Mouse (Mus musculus) gastrocnemius, adult 2 months (tissue): ENCODE data around the gene Jazf1. TPM values are rescaled to one million over a fixed set of nuclear protein-coding genes. Genes with fewer than 3 reads are reported as not detected.

Experiments used
- DNase-seq: peaks from one replicate; pipeline ENCODE4 v3.0.0; 2022
- H3K27ac ChIP-seq: fragments of 200-600 bp; 2 replicates; pipeline ENCODE4 v1.8.1; 2022; ENCODE audit warnings: mild to moderate bottlenecking
- H3K4me3 ChIP-seq: fragments of 200-600 bp; 2 replicates; pipeline ENCODE4 v1.8.1; 2022; ENCODE audit warnings: mild to moderate bottlenecking, moderate library complexity
- CTCF ChIP-seq: fragments of 200-600 bp; IDR thresholded peaks from 2 replicates; pipeline ENCODE4 v1.8.1; 2022; ENCODE audit warnings: antibody characterized with exemption, mild to moderate bottlenecking, moderate library complexity
- intact Hi-C: fragments of 180-260 bp; cut with DNase I; formaldehyde crosslinking; loops from one replicate; pipeline ENCODE4 v1.15.1; 2025
- long read RNA-seq, 2 experiments: library from polyadenylated mRNA; stranded (forward); transcript quantifications; one replicate each; pipeline ENCODE4 v2.0.0; 2021
- total RNA-seq, 2 experiments: library from RNA; stranded (reverse); gene quantifications; 2 replicates each; pipeline ENCODE4 v1.2.3; 2021

The Jazf1 gene
- total RNA-seq: 1 to 10 TPM in 1 of 2 experiments, under 1 TPM in 1; 0.43 to 1.1 TPM
- long read RNA-seq, experiment 1, partial matches to known transcripts: 0 of 2 reads
- long read RNA-seq, experiment 1, other reads (novel, unspliced or antisense): 0 of 2 reads
- long read RNA-seq, experiment 2: 0 reads

GRCm38 (mm10) chr6:53067989-53068874, at the start of gene Jazf1:
TSS of gene Jazf1 (minus strand) at chr6:53068631.
- TF ChIP-seq CTCF: no peak
- peak within 1 kb of the TSS; percentile 72 for H3K27ac ChIP-seq
- peak; percentile 71 for DNase-seq
- intact Hi-C loops: no loop called here
- peak within 1 kb of the TSS; percentile 89 for H3K4me3 ChIP-seq

DNA sequence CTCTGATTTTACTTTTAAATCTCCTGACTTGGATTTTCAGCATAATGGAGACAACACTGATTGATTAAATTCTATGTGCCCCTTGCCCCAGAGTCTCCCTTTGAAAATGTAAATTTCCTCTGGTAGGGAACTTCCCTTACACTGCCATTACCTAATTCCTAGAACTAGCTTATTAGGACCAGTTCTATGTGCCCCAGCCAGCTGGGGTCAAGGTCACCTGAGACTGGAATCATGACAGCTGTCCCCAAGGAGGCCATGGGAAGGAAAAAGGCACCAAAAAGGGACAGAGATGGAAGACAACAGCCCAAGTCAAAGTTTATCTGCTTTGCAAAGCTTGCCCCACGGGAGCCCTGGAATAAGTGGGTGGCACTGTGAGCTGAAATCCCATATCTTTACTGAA, 49.4 kb upstream of the Jazf1 start:
- H3K4me3 ChIP-seq: no peak overlapping the region
- no peak for TF ChIP-seq CTCF
- intact Hi-C loops: no loop called here
- H3K27ac ChIP-seq: no peak overlapping the region
- DNase-seq: no peak

GRCm38 (mm10) chr6:53086879-53087278, 18.4 kb upstream of the Jazf1 start:
- no peak for DNase-seq
- Histone ChIP-seq H3K4me3 (no peak overlapping the region), H3K27ac (no peak overlapping the region)
- intact Hi-C loops: no loop called here
- TF ChIP-seq CTCF: no peak

- Histone ChIP-seq H3K4me3 (no peak overlapping the region), H3K27ac (no peak overlapping the region)
- no peak for TF ChIP-seq CTCF
- DNase-seq: no peak
- intact Hi-C loops: no loop called here
Observed at GRCm38 (mm10) chr6:53081241-53081640, 12.8 kb upstream of the Jazf1 start.

DNA sequence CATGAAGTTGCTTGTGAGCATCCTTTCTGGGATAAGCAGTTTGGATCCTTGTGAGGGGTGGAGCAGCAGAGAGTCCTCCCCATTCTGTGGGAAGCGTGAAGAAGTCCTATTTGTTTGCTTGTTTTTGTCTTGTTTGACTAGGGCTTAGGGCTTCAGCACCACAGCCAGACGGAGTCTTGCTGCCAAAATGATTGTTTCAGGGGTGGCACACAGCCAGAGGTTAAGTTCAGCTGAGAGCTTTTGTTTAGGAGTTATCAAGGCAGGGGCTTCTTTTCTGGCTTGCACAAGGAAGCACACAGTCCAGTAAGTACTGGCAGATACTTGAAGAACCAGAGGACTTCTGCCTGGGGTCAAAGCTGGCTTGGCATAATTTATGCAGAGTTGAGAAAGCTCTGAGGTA, 10.2 kb upstream of the Jazf1 start:
- intact Hi-C loops: no loop called here
- DNase-seq: peak; percentile 45
- Histone ChIP-seq H3K4me3 (no peak overlapping the region), H3K27ac (no peak overlapping the region)
- no peak for TF ChIP-seq CTCF

DNA sequence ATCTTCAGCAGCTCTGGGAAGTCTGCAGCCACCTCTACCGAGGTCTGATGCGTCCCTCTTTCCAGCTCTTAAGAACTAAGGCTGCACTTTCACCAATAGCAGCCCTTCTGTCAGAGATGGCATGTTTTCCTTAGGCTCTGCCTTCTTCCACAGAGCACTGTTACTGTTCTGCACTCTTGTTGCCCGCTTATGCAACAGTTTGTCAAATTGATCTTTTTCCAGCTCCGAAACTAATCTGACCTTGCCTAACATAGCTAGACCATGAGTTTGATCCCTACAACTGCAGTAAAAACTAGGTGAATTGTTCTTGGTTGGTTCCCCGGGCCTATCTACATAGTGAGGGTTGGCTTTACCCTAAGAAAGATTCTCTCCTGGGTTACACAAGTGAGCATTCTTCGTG, 3.3 kb upstream of the Jazf1 start:
- no peak for DNase-seq
- Histone ChIP-seq H3K27ac (no peak overlapping the region), H3K4me3 (no peak overlapping the region)
- intact Hi-C loops: no loop called here
- no peak for TF ChIP-seq CTCF

DNA sequence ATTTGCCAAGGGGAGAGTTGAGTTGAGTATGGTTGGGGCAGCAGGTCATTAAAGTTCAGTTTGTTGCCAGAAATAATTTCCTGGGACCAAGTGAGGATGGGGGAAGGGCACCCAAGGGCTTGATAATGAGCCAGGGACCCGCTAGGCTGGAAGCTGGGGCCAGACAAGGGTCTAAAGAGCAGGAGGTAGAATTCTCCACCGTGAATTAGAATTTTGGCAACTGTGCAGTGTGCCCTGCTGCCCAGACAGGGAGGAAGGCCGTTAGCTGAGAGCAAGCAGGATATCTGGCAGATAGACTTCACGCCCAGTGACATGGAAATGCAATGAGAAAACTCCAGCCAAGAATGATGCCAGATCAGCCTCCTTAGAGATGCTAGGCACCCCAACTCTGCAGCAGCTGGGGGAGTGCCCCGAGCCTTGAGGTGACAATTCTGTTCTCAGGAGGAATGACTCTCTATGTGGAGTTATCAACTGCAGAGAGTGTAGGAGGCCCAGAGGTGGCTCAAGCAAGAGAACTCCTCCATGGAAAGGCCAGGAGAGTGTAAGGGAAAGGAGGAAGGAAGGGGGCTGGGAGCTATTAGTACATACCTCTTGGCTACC, 1.6 kb upstream of the Jazf1 start:
- Histone ChIP-seq H3K4me3 (no peak overlapping the region), H3K27ac (no peak overlapping the region)
- DNase-seq: no peak
- TF ChIP-seq CTCF: no peak
- intact Hi-C loops: no loop called here

DNA sequence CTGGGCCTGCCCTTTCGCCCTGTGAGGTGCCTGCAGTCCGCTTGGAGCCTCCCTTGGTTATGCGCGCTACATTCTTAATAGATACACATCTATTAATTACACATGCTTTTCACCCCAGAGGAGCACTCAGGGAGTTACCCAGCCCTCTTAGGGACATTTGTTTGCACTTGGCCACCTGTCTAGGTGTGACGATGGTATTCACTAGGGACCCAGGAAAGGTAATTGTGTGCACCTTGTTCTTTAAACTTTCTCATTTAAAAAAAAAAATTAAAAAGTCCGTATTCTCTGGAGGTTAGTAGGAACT, 396 bp upstream of the Jazf1 start:
- DNase-seq: no peak
- intact Hi-C loops: no loop called here
- Histone ChIP-seq H3K27ac (peak overlapping the region; percentile 72), H3K4me3 (peak overlapping the region; percentile 89)
- TF ChIP-seq CTCF: no peak

- TF ChIP-seq CTCF: no peak
- peak overlapping the region; percentile 89 for H3K4me3 ChIP-seq
- intact Hi-C loops: no loop called here
- DNase-seq: peak; percentile 22
- 0 out of 2 replicates have a peak overlapping the region, but pooled peaks have one; percentile 40 for H3K27ac ChIP-seq
Observed at GRCm38 (mm10) chr6:53067446-53067988, 914 bp downstream of the Jazf1 start.

- intact Hi-C loops: no loop called here
- Histone ChIP-seq H3K4me3 (peak overlapping the region; percentile 89), H3K27ac (no peak overlapping the region)
- no peak for DNase-seq
- TF ChIP-seq CTCF: no peak
Observed at GRCm38 (mm10) chr6:53066978-53067377, 1.5 kb downstream of the Jazf1 start.

DNA sequence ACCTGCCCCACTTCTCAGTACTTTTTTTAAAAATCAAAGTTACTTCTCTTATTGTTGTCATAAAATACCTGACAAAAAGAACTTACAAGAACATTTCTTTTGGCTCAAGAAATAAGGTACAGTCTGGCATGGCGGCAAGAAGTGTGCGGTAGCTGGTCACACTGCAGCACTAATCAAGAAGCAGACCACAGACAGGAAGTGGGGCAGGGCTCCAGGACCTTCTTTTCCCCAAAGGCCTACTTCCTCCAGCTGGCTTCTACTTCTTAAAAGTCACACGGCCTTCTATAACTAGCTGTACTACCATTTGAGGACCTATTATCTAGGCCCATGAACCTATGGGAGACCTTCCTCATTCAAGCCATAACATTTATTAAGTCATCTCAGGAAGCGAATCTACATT, 4.4 kb downstream of the Jazf1 start:
- no peak for DNase-seq
- H3K4me3 ChIP-seq: no peak overlapping the region
- no peak overlapping the region for H3K27ac ChIP-seq
- intact Hi-C loops: no loop called here
- no peak for TF ChIP-seq CTCF

GRCm38 (mm10) chr6:53054909-53055308, 13.5 kb downstream of the Jazf1 start:
- no peak overlapping the region for H3K4me3 ChIP-seq
- no peak for TF ChIP-seq CTCF
- intact Hi-C loops: no loop called here
- no peak for DNase-seq
- H3K27ac ChIP-seq: no peak overlapping the region

DNA sequence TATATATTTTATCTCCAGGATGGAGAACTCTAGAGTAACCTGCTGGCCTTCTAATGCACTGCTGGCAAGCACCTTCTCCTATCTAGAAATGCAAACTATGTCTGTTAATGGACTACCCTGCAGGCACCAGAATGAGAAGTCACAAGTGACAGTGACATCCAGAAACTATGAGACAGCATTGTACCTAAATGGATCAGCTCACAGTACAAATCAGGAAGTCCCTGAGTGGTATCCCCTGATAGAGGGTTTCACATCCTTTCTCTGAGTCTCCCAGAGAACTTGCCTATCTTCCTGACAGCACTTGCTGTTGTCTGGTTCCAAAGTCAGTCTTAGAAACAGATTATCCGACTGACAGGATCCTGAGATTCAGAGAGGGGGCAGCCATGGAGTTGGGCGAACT, 22.9 kb downstream of the Jazf1 start:
- intact Hi-C loops: no loop called here
- DNase-seq: no peak
- TF ChIP-seq CTCF: no peak
- Histone ChIP-seq H3K4me3 (no peak overlapping the region), H3K27ac (no peak overlapping the region)

DNA sequence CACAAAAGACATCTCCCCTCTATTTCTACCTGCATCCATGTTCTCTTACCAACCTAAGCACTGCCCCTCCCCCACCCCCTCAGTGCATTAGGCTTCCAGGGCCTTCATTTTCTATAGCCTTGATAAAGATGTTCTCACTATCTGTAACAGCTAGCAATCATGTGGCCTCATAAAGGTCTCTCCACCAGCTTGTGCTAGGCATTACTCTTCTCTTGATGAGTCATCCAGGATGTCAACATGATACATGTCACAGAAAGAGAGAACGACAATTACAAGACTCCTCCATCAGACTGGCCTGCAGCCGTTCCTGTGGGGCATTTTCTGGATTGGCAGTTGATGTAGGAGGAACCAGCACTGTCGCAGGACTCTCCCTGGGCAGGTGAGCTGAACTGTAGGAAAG, 30.3 kb downstream of the Jazf1 start:
- no peak overlapping the region for H3K27ac ChIP-seq
- TF ChIP-seq CTCF: no peak
- intact Hi-C loops: no loop called here
- no peak overlapping the region for H3K4me3 ChIP-seq
- DNase-seq: no peak
